Mouse (Mus musculus) heart, adult 8-10 months (tissue): ENCODE results near the gene Sfxn4. TPM values are rescaled to one million over a fixed set of nuclear protein-coding genes. Genes with fewer than 3 reads are reported as not detected.

Experiments
- total RNA-seq, 4 experiments: library from RNA; stranded (reverse); gene quantifications; 2 replicates each; pipeline ENCODE4 v1.2.4; 2022

Sfxn4 gene
- total RNA-seq, 4 experiments from 2014 or later: 6.9 to 10.8 (median 8.9) TPM

Other genes with a start within 250 kb of the Sfxn4 start
- gene Nanos1, start 105.5 kb downstream of the Sfxn4 start, total RNA-seq: under 1 TPM; 0.06 to 0.22 (median 0.12) TPM
- 100 to 1,000 TPM; 102 to 115 (median 107) TPM for gene Eif3a, start 70.8 kb downstream of the Sfxn4 start, total RNA-seq
- 10 to 100 TPM; 13.1 to 19.7 (median 16.1) TPM for gene Fam45a, start 49.9 kb downstream of the Sfxn4 start, total RNA-seq
- gene Prdx3, start 13.1 kb upstream of the Sfxn4 start, total RNA-seq: 100 to 1,000 TPM; 388 to 412 (median 399) TPM
- 10 to 100 TPM; 21.4 to 45.5 (median 35.8) TPM for gene Grk5, start 28.3 kb upstream of the Sfxn4 start, total RNA-seq